In the genomic region with DNA sequence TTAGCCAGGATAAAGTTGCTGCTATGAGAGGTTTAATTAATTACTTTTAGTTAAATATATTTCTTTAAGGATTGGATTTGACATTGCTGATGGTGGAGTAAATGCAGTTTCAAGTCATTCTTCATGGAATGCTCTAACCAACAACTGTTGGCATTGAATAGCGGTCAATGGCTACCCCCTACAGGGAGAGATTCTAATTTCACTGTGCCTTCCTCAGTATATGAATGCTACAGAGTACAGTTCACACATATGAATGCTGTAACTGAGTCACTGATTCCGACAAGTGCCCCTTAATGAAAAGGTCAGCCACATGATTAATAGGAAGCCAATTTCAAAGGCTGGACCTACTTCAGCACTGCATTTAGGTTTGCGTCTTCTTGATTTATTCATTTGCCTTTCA, we compare ENCODE assay signal across 18 mouse cellular contexts. TPM values are rescaled to one million over a fixed set of nuclear protein-coding genes. Genes with fewer than 3 reads are reported as not detected.
DNase-seq lines count a peak whose midpoint lies in the region; ATAC-seq and TF ChIP-seq lines count a peak whose summit lies in the region.
"Had no signal": no experiment of that assay in that cellular context is flagged by ENCODE, and none has a peak within 500 bp of the region (broad histone marks: within the 10 kb centered on the region; RNA-seq: fewer than 3 reads in every experiment).

No protein-coding gene starts in this region.

- H3K4me3 ChIP-seq in gastrocnemius, adult 2 months: peak overlapping the region; percentile 57; the same call in 1 of the 2 replicates
- H3K4me3 ChIP-seq in midbrain, postnatal 0 days (ENCODE audit: low read depth, low read length): no peak overlapping the region
- H3K4me3 ChIP-seq in midbrain, embryonic 11.5 days (ENCODE audit: low read depth, low read length): no peak overlapping the region
- peak overlapping the region; percentile 48 for H3K4me3 ChIP-seq in limb, embryonic 10.5 days
- no peak overlapping the region for H3K4me3 ChIP-seq in forebrain, embryonic 14.5 days (ENCODE audit: low read depth, low read length)
- H3K4me3 ChIP-seq: left cerebral cortex, adult 2 months; neural tube, embryonic 13.5 days had no signal

- intact Hi-C loops in gastrocnemius, adult 2 months (cut with DNase I): no loop called here

- no peak for ATAC-seq in midbrain, postnatal 0 days (ENCODE audit: low FRiP score)
- ATAC-seq in midbrain, embryonic 11.5 days (ENCODE audit: low FRiP score): no peak
- ATAC-seq in forebrain, embryonic 14.5 days: no peak
- ATAC-seq: intestine, embryonic 16.5 days; midbrain, embryonic 16.5 days had no signal

- no peak for TF ChIP-seq CTCF in gastrocnemius, adult 2 months (IDR thresholded peaks at IDR 0.05)
- TF ChIP-seq CTCF in midbrain, postnatal 0 days (IDR thresholded peaks at IDR 0.05): no peak

- H3K4me1 ChIP-seq in midbrain, postnatal 0 days (ENCODE audit: insufficient read depth, low read length): no peaks in the 10 kb centered on the region
- no peaks in the 10 kb centered on the region for H3K4me1 ChIP-seq in midbrain, embryonic 11.5 days (ENCODE audit: control insufficient read depth, insufficient read depth, low read length)
- H3K4me1 ChIP-seq in limb, embryonic 10.5 days: peaks cover 36% of the 10 kb centered on the region
- H3K4me1 ChIP-seq in forebrain, embryonic 14.5 days (ENCODE audit: control insufficient read depth, insufficient read depth, low read length): 0 out of 2 replicates have a peak, but pooled peaks cover 5% of the 10 kb centered on the region

- no peaks in the 10 kb centered on the region for H3K27me3 ChIP-seq in midbrain, postnatal 0 days (ENCODE audit: insufficient read depth, low read length)
- no peaks in the 10 kb centered on the region for H3K27me3 ChIP-seq in midbrain, embryonic 11.5 days (ENCODE audit: control insufficient read depth, insufficient read depth, low read length)
- no peaks in the 10 kb centered on the region for H3K27me3 ChIP-seq in limb, embryonic 10.5 days (ENCODE audit: low read depth, poor library complexity, severe bottlenecking)
- no peaks in the 10 kb centered on the region for H3K27me3 ChIP-seq in forebrain, embryonic 14.5 days (replicated peaks; ENCODE audit: control insufficient read depth, insufficient read depth, low read length)
- H3K27me3 ChIP-seq: neural tube, embryonic 13.5 days had no signal

- H3K9me3 ChIP-seq in midbrain, postnatal 0 days (ENCODE audit: low read length): no peaks in the 10 kb centered on the region
- no peaks in the 10 kb centered on the region for H3K9me3 ChIP-seq in midbrain, embryonic 11.5 days (ENCODE audit: control insufficient read depth, low read length)
- H3K9me3 ChIP-seq in limb, embryonic 10.5 days (replicated peaks): no peaks in the 10 kb centered on the region
- H3K9me3 ChIP-seq in forebrain, embryonic 14.5 days (replicated peaks; ENCODE audit: control insufficient read depth, low read length): no peaks in the 10 kb centered on the region
- H3K9me3 ChIP-seq: neural tube, embryonic 13.5 days had no signal

- DNase-seq in gastrocnemius, adult 2 months: no peak
- DNase-seq in gastrocnemius, adult 18-20 months (ENCODE audit: low spot score): no peak
- DNase-seq in midbrain, postnatal 0 days (ENCODE audit: low spot score): peak; percentile 39
- no peak for DNase-seq in midbrain, embryonic 11.5 days (ENCODE audit: low spot score, missing footprints)
- DNase-seq in limb, embryonic 10.5 days (ENCODE audit: low spot score): no peak
- no peak for DNase-seq in frontal cortex, postnatal 10 days (ENCODE audit: low spot score in 2 of 2)
- DNase-seq in thymus, postnatal 25 days: no peak
- DNase-seq in forebrain, embryonic 14.5 days (ENCODE audit: low spot score): no peak
- DNase-seq: cerebellum, adult 11-12 months; heart, postnatal 10 days; kidney, postnatal 4 days; lung, postnatal 4 days; thymus, postnatal 4 days had no signal

- H3K4me2 ChIP-seq in midbrain, postnatal 0 days (ENCODE audit: low read depth, low read length, poor library complexity, severe bottlenecking): no peak overlapping the region
- no peak overlapping the region for H3K4me2 ChIP-seq in midbrain, embryonic 11.5 days
- H3K4me2 ChIP-seq in forebrain, embryonic 14.5 days (ENCODE audit: low read length): no peak overlapping the region
- H3K4me2 ChIP-seq: liver, embryonic 11.5 days; neural tube, embryonic 13.5 days had no signal

- no peak overlapping the region for H3K9ac ChIP-seq in midbrain, postnatal 0 days (replicated peaks; ENCODE audit: low read length, poor library complexity, severe bottlenecking)
- no peak overlapping the region for H3K9ac ChIP-seq in midbrain, embryonic 11.5 days (ENCODE audit: low read length)
- no peak overlapping the region for H3K9ac ChIP-seq in forebrain, embryonic 14.5 days (ENCODE audit: low read length)
- H3K9ac ChIP-seq: neural tube, embryonic 13.5 days had no signal

- WGBS in midbrain, postnatal 0 days: 92% methylated on average over 3 of the region's 3 CpGs
- WGBS in midbrain, embryonic 11.5 days: 89% methylated on average over 3 of the region's 3 CpGs
- WGBS in limb, embryonic 10.5 days: 27% methylated on average over 3 of the region's 3 CpGs
- WGBS in forebrain, embryonic 14.5 days: 82% methylated on average over 3 of the region's 3 CpGs

- no peaks in the 10 kb centered on the region for H3K36me3 ChIP-seq in midbrain, postnatal 0 days (ENCODE audit: insufficient read depth, low read length)
- H3K36me3 ChIP-seq in midbrain, embryonic 11.5 days (ENCODE audit: control insufficient read depth, insufficient read depth, low read length): no peaks in the 10 kb centered on the region
- H3K36me3 ChIP-seq in limb, embryonic 10.5 days: no peaks in the 10 kb centered on the region
- no peaks in the 10 kb centered on the region for H3K36me3 ChIP-seq in forebrain, embryonic 14.5 days (ENCODE audit: control insufficient read depth, insufficient read depth, low read length)
- H3K36me3 ChIP-seq: neural tube, embryonic 13.5 days had no signal

- H3K27ac ChIP-seq in gastrocnemius, adult 2 months: no peak overlapping the region
- H3K27ac ChIP-seq in midbrain, postnatal 0 days (ENCODE audit: low read depth, low read length): no peak overlapping the region
- H3K27ac ChIP-seq in midbrain, embryonic 11.5 days (ENCODE audit: low read depth, low read length): no peak overlapping the region
- H3K27ac ChIP-seq in limb, embryonic 10.5 days: peak overlapping the region; percentile 36; the same call in 1 of the 2 replicates
- no peak overlapping the region for H3K27ac ChIP-seq in forebrain, embryonic 14.5 days (ENCODE audit: low read depth, low read length)
- H3K27ac ChIP-seq: left cerebral cortex, adult 2 months; neural tube, embryonic 13.5 days had no signal

RNA-seq across cellular contexts. Expression of a gene that starts 1.9 kb away (rescaled TPM):
- 1 to 10 TPM; 1.0 to 2.4 TPM for total RNA-seq in gastrocnemius, adult 2 months (2021)
- total RNA-seq in gastrocnemius, adult 18-20 months (2021): 1 to 10 TPM in 1 of 2 experiments, under 1 TPM in 1; 0.91 to 1.2 TPM
- total RNA-seq in midbrain, postnatal 0 days (2014; rRNA removed): 12.1 and 13.7 TPM in 2 replicates
- 4.4 and 4.8 TPM in 2 replicates for polyA plus RNA-seq in midbrain, postnatal 0 days (2015; fragmentation: Nextera tagmentation; extraction: Ambion mirVana)
- polyA plus RNA-seq in midbrain, embryonic 11.5 days (2014; fragmentation: Nextera tagmentation; extraction: Ambion mirVana): 9.8 and 10.4 TPM in 2 replicates
- 48.0 and 52.1 TPM in 2 replicates for polyA plus RNA-seq in limb, embryonic 10.5 days (2016; fragmentation: Nextera tagmentation; extraction: Ambion mirVana)
- polyA plus RNA-seq in forebrain, embryonic 14.5 days (2014; fragmentation: Nextera tagmentation; extraction: Ambion mirVana): 16.6 and 22.1 TPM in 2 replicates

Comparison
In these comparisons a context has a peak if more than half of its experiments do, and no peak if none do; other contexts are left out.
1. H3K4me3 ChIP-seq: peak in gastrocnemius, adult 2 months (single experiment) and limb, embryonic 10.5 days (single experiment); none in midbrain, postnatal 0 days (single experiment), midbrain, embryonic 11.5 days (single experiment) and forebrain, embryonic 14.5 days (single experiment).